Mouse (Mus musculus) cerebellum, adult (tissue): ENCODE measurements around the gene Gpatch8.
"Not testable (repeated sequence)": the region's sequence is repeated elsewhere in the genome, so short reads cannot be mapped to it uniquely, and the experiment has no call there.

Experiments
- ATAC-seq: cut with Nextera tagmentation; 2 replicates; pipeline ENCODE4 v1.9.2; 2017; ENCODE audit warnings: mild to moderate bottlenecking, moderate library complexity, mixed read lengths; ENCODE audit not compliant: insufficient number of reproducible peaks, low FRiP score, low TSS enrichment

Gene Gpatch8

GRCm38 (mm10) chr11:102572866-102573663 is 16.9 kb upstream of the Gpatch8 start:
- ATAC-seq, result no peak; the same call in 1 of the 2 replicates

- ATAC-seq, result no peak
Measured at GRCm38 (mm10) chr11:102568756-102569377, 12.7 kb upstream of the Gpatch8 start.

- no peak for ATAC-seq
Measured at GRCm38 (mm10) chr11:102568191-102568590, 12.0 kb upstream of the Gpatch8 start.

GRCm38 (mm10) chr11:102567723-102568122 is 11.5 kb upstream of the Gpatch8 start:
- no peak for ATAC-seq

- ATAC-seq, result no peak
Measured at GRCm38 (mm10) chr11:102567157-102567556, 11.0 kb upstream of the Gpatch8 start.

- no peak for ATAC-seq
Measured at GRCm38 (mm10) chr11:102566290-102566689, 10.1 kb upstream of the Gpatch8 start.

GRCm38 (mm10) chr11:102565741-102566140 is 9.5 kb upstream of the Gpatch8 start:
- no peak for ATAC-seq

GRCm38 (mm10) chr11:102564952-102565671 is 8.9 kb upstream of the Gpatch8 start:
- ATAC-seq, result not testable (repeated sequence)

GRCm38 (mm10) chr11:102558704-102559103 is 2.5 kb upstream of the Gpatch8 start:
- no peak for ATAC-seq

- no peak for ATAC-seq
Measured at GRCm38 (mm10) chr11:102557386-102557785, 1.2 kb upstream of the Gpatch8 start.

GRCm38 (mm10) chr11:102556716-102557074 is 503 bp upstream of the Gpatch8 start:
- no peak for ATAC-seq

GRCm38 (mm10) chr11:102555400-102556030 is 677 bp downstream of the Gpatch8 start:
- ATAC-seq, result peak; percentile 52; the same call in 1 of the 2 replicates

GRCm38 (mm10) chr11:102552051-102552450 is 4.1 kb downstream of the Gpatch8 start:
- ATAC-seq, result no peak

GRCm38 (mm10) chr11:102551176-102551575 is 5.0 kb downstream of the Gpatch8 start:
- ATAC-seq, result no peak

GRCm38 (mm10) chr11:102541471-102541870 is 14.7 kb downstream of the Gpatch8 start:
- ATAC-seq, result no peak

- not testable (repeated sequence) for ATAC-seq
Measured at GRCm38 (mm10) chr11:102540286-102540685, 15.9 kb downstream of the Gpatch8 start.

- no peak for ATAC-seq
Measured at GRCm38 (mm10) chr11:102539690-102540089, 16.5 kb downstream of the Gpatch8 start.

GRCm38 (mm10) chr11:102536210-102536609 is 20.0 kb downstream of the Gpatch8 start:
- ATAC-seq, result no peak

GRCm38 (mm10) chr11:102534078-102534477 is 22.1 kb downstream of the Gpatch8 start:
- no peak for ATAC-seq

GRCm38 (mm10) chr11:102531425-102531824 is 24.8 kb downstream of the Gpatch8 start:
- no peak for ATAC-seq
